Mouse (Mus musculus): ENCODE data around the gene Pde2a. TPM values are rescaled to one million over a fixed set of nuclear protein-coding genes. Genes with fewer than 3 reads are reported as not detected.

Pde2a gene
- polyA plus RNA-seq, 1 experiment from 2014 or later: 39.5 TPM

DNA sequence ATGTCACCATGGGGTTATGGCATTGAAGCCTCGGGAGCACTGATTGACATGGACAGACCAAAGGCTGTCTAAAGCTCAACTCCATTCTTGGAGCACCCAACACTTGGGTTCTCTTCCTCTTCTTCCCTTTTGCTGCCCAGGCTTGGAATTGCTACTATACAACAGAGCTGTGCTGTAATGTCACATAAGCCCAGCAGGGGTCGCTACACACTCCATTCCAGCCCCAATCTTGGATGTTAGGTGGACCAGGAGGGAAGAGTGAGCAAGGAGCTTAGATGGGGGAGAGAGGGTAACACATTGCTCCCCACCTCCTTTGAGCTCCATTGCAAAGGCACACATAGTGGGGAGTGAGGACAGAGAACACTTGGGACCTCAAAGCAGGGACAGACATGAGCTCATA, 6.2 kb downstream of the Pde2a start:
- Histone ChIP-seq H3K36me3 (no peaks in the 10 kb centered on the region), H3K4me2 (no peak overlapping the region), H3K4me1 (no peaks in the 10 kb centered on the region), H3K9me3 (replicated peaks) (no peaks in the 10 kb centered on the region), H3K4me3 (replicated peaks) (no peak overlapping the region), H3K27me3 (no peaks in the 10 kb centered on the region), H3K9ac (no peak overlapping the region), H3K27ac (no peak overlapping the region)
- WGBS: 27% methylated on average over 2 of the region's 2 CpGs
- no peak for ATAC-seq (replicated peaks; ENCODE audit: low FRiP score)

DNA sequence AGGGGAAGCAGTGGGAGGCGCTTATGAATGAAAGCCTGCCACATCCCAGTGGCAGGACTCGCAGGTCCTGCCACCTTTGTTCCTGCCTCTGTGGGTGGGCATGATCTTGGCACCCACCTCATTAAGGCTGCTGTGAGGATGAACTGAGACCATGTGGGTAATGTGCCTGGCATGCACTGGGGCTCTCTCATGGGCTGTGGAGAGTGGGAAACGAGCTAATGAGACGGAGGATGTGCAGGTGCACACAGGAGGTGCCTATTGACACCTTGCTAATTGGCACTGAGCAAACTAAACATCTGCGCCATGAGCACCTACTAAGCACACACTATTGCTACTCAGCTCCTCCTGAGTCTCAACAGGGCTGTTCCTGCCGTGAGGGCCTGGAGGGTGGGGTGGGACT, 13.5 kb downstream of the Pde2a start:
- H3K9me3 ChIP-seq (replicated peaks): no peaks in the 10 kb centered on the region
- WGBS: 60% methylated on average over 6 of the region's 6 CpGs
- no peak overlapping the region for H3K4me3 ChIP-seq (replicated peaks)
- H3K27ac ChIP-seq: no peak overlapping the region
- H3K4me1 ChIP-seq: no peaks in the 10 kb centered on the region
- no peaks in the 10 kb centered on the region for H3K36me3 ChIP-seq
- no peak for ATAC-seq (replicated peaks; ENCODE audit: low FRiP score)
- no peak overlapping the region for H3K9ac ChIP-seq
- H3K4me2 ChIP-seq: no peak overlapping the region
- H3K27me3 ChIP-seq: no peaks in the 10 kb centered on the region

DNA sequence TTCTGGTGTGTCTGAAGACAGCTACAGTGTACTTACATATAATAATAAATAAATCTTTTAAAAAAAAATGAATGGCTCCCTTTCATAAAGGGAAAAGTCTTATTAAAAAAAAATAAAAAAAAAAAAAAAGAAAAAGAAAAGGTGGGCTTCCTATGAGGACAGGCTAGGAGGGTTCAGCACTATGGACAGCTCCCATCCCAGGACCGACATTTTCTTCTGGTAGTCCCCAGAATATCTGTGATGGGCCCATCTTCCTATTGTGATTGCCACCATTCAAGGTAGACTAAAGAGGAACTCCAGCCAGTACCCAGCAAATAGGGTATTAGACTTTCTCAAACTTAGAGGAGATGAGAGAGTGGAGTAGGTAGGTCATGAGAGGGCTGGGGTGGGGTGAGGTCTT, 16.4 kb downstream of the Pde2a start:
- Histone ChIP-seq H3K36me3 (no peaks in the 10 kb centered on the region), H3K27ac (no peak overlapping the region), H3K9me3 (replicated peaks) (no peaks in the 10 kb centered on the region), H3K27me3 (no peaks in the 10 kb centered on the region), H3K4me2 (no peak overlapping the region), H3K4me3 (replicated peaks) (no peak overlapping the region), H3K9ac (no peak overlapping the region), H3K4me1 (no peaks in the 10 kb centered on the region)
- no peak for ATAC-seq (replicated peaks; ENCODE audit: low FRiP score)
- WGBS: 3% methylated on average over 1 of the region's 1 CpGs

GRCm38 (mm10) chr7:101443093-101443492, 21.6 kb downstream of the Pde2a start:
- Histone ChIP-seq H3K9ac (no peak overlapping the region), H3K9me3 (replicated peaks) (no peaks in the 10 kb centered on the region)
- WGBS: 66% methylated on average over 10 of the region's 10 CpGs

GRCm38 (mm10) chr7:101444211-101444610, 22.7 kb downstream of the Pde2a start:
- no peaks in the 10 kb centered on the region for H3K9me3 ChIP-seq (replicated peaks)
- no peak overlapping the region for H3K9ac ChIP-seq
- H3K4me3 ChIP-seq (replicated peaks): no peak overlapping the region
- WGBS: 69% methylated on average over 4 of the region's 4 CpGs
- no peak overlapping the region for H3K27ac ChIP-seq
- no peaks in the 10 kb centered on the region for H3K4me1 ChIP-seq
- no peak for ATAC-seq (replicated peaks; ENCODE audit: low FRiP score)
- no peaks in the 10 kb centered on the region for H3K36me3 ChIP-seq
- H3K4me2 ChIP-seq: no peak overlapping the region
- H3K27me3 ChIP-seq: no peaks in the 10 kb centered on the region

More at GRCm38 (mm10) chr7:101443093-101443492, 21.6 kb downstream of the Pde2a start:
- Histone ChIP-seq H3K36me3 (no peaks in the 10 kb centered on the region), H3K27me3 (no peaks in the 10 kb centered on the region), H3K4me3 (replicated peaks) (no peak overlapping the region), H3K27ac (no peak overlapping the region), H3K4me1 (no peaks in the 10 kb centered on the region), H3K4me2 (no peak overlapping the region)
- ATAC-seq (replicated peaks; ENCODE audit: low FRiP score): no peak

- Histone ChIP-seq H3K4me2 (no peak overlapping the region), H3K27ac (no peak overlapping the region), H3K36me3 (no peaks in the 10 kb centered on the region), H3K4me3 (replicated peaks) (no peak overlapping the region), H3K4me1 (peaks cover 13% of the 10 kb centered on the region), H3K9me3 (replicated peaks) (no peaks in the 10 kb centered on the region), H3K9ac (no peak overlapping the region), H3K27me3 (peaks cover 25% of the 10 kb centered on the region)
- no peak for ATAC-seq (replicated peaks; ENCODE audit: low FRiP score)
- 35% methylated on average over 3 of the region's 3 CpGs for WGBS
Measured at GRCm38 (mm10) chr7:101449855-101450254, 28.4 kb downstream of the Pde2a start.

GRCm38 (mm10) chr7:101450422-101451401, 29.2 kb downstream of the Pde2a start:
- Histone ChIP-seq H3K27ac (no peak overlapping the region), H3K9me3 (replicated peaks) (no peaks in the 10 kb centered on the region), H3K4me2 (peak overlapping the region; percentile 94), H3K9ac (peak overlapping the region; percentile 21), H3K4me3 (replicated peaks) (peak overlapping the region; percentile 54), H3K4me1 (peaks cover 20% of the 10 kb centered on the region), H3K27me3 (peaks cover 25% of the 10 kb centered on the region), H3K36me3 (no peaks in the 10 kb centered on the region)
- WGBS: under 1% methylated on average over 50 of the region's 68 CpGs
- peak; percentile 88 for ATAC-seq (replicated peaks; ENCODE audit: low FRiP score)

DNA sequence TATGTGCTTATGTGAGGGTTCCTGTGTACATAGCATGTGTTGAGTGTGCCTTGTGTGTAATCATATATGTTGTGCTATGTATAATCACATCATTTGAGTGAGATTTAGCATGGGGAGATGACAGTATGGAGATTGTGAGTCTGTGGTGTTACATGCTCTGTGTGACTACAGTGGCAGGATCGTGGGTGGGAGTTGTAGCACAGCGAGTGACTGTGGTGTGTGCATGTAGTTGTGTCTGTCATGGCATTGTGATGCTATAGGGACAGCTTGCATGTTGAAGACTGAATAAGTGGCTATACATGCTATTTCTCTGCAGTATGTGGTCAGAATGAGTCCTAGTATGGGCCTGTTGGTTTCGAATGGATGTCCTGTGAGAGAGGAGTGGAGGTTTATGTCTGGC, 31.2 kb downstream of the Pde2a start:
- Histone ChIP-seq H3K4me2 (peak overlapping the region; percentile 94), H3K4me1 (peaks cover 29% of the 10 kb centered on the region), H3K27ac (no peak overlapping the region), H3K27me3 (peaks cover 25% of the 10 kb centered on the region), H3K9me3 (replicated peaks) (no peaks in the 10 kb centered on the region), H3K9ac (0 out of 2 replicates have a peak overlapping the region, but pooled peaks have one; percentile 21), H3K4me3 (replicated peaks) (peak overlapping the region; percentile 54), H3K36me3 (no peaks in the 10 kb centered on the region)
- ATAC-seq (replicated peaks; ENCODE audit: low FRiP score): no peak
- WGBS: 86% methylated on average over 3 of the region's 3 CpGs

DNA sequence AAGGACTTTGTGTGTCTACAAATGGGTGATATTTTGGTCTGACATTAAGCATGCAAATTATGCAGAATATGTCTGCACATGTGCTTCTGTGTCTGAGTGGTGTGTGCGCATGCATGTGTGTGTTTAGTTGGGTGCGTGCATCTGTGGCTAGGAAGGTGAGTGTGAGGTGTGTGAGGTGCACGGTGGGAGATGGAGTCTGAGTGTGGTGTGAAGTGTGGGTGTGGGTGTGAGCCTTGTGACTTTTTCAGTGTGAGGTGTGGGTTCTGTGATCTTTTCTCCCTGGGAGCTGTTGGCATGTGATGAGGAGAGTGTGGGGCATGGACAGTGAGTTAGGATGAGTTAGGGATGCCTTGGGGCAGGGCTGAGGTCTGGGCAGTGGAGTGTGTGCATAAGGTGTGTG, 31.8 kb downstream of the Pde2a start:
- Histone ChIP-seq H3K4me2 (peak overlapping the region; percentile 94), H3K27ac (no peak overlapping the region), H3K9me3 (replicated peaks) (no peaks in the 10 kb centered on the region), H3K4me1 (peaks cover 35% of the 10 kb centered on the region), H3K9ac (no peak overlapping the region), H3K4me3 (replicated peaks) (peak overlapping the region; percentile 54), H3K36me3 (no peaks in the 10 kb centered on the region), H3K27me3 (peaks cover 25% of the 10 kb centered on the region)
- 86% methylated on average over 3 of the region's 3 CpGs for WGBS
- ATAC-seq (replicated peaks; ENCODE audit: low FRiP score): no peak

DNA sequence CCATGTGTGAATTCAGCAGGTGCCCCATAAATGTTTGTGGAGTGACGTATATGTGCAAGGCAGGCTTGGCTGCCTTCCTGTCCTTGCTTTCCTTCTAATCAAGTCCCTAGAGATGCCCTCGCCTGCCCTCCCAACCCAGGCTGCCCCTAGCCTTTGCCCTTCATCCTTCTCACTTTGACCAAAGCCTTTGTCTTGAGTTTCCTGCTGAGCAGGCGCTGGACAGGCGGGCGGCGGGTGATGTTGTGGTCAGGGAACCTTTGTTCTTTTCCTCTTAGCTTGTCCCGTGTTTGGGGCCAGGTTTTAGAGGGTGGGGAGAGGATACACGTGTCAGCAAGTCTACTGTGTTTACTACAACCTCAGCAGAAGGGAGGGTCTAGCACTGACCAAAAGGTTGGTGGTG, 32.2 kb downstream of the Pde2a start:
- H3K27ac ChIP-seq: no peak overlapping the region
- H3K9ac ChIP-seq: no peak overlapping the region
- no peaks in the 10 kb centered on the region for H3K9me3 ChIP-seq (replicated peaks)
- 34% methylated on average over 8 of the region's 8 CpGs for WGBS
- peaks cover 38% of the 10 kb centered on the region for H3K4me1 ChIP-seq
- ATAC-seq (replicated peaks; ENCODE audit: low FRiP score): no peak
- no peaks in the 10 kb centered on the region for H3K36me3 ChIP-seq
- H3K27me3 ChIP-seq: peaks cover 25% of the 10 kb centered on the region
- H3K4me3 ChIP-seq (replicated peaks): peak overlapping the region; percentile 54
- peak overlapping the region; percentile 94; the same call in 1 of the 2 replicates for H3K4me2 ChIP-seq

- 88% methylated on average over 9 of the region's 9 CpGs for WGBS
- H3K27me3 ChIP-seq: peaks cover 23% of the 10 kb centered on the region
- no peak overlapping the region for H3K4me3 ChIP-seq (replicated peaks)
- no peak overlapping the region; the same call in 1 of the 2 replicates for H3K4me2 ChIP-seq
- H3K36me3 ChIP-seq: no peaks in the 10 kb centered on the region
- no peak overlapping the region for H3K9ac ChIP-seq
- peaks cover 41% of the 10 kb centered on the region for H3K4me1 ChIP-seq
- no peak for ATAC-seq (replicated peaks; ENCODE audit: low FRiP score)
- H3K27ac ChIP-seq: no peak overlapping the region
- H3K9me3 ChIP-seq (replicated peaks): no peaks in the 10 kb centered on the region
Measured at GRCm38 (mm10) chr7:101454479-101454878, 33.0 kb downstream of the Pde2a start.

DNA sequence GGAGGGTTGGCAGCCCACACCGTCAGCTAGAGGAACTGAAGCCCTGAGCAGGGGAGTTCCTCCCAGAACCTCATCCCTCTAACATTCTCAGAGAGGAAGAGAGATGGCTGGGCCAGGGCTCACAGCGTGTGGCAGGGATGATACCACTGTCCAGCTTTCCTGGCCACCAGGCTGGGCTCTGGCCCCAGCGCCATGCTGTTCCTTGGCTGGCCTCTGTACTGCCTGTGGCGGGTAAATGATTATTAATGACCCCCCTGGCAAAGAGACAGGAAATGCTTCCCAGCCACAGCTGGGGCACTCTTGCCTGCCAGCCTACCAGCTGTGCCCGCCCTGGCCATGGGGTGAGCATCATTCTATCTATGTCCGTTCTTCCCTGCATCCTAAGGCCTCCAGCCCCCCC, 33.6 kb downstream of the Pde2a start:
- Histone ChIP-seq H3K4me3 (replicated peaks) (no peak overlapping the region), H3K9me3 (replicated peaks) (no peaks in the 10 kb centered on the region), H3K4me1 (peaks cover 47% of the 10 kb centered on the region), H3K36me3 (no peaks in the 10 kb centered on the region), H3K27ac (no peak overlapping the region), H3K9ac (no peak overlapping the region), H3K27me3 (peaks cover 19% of the 10 kb centered on the region), H3K4me2 (peak overlapping the region; percentile 4; the same call in 1 of the 2 replicates)
- WGBS: 81% methylated on average over 6 of the region's 6 CpGs
- ATAC-seq (replicated peaks; ENCODE audit: low FRiP score): no peak
